Mouse (Mus musculus): ENCODE results near the gene Rmnd1. TPM values are rescaled to one million over a fixed set of nuclear protein-coding genes. Genes with fewer than 3 reads are reported as not detected.

Gene Rmnd1
- total RNA-seq, 4 experiments from 2014 or later, result 62.1 to 76.7 (median 69.4) TPM

DNA sequence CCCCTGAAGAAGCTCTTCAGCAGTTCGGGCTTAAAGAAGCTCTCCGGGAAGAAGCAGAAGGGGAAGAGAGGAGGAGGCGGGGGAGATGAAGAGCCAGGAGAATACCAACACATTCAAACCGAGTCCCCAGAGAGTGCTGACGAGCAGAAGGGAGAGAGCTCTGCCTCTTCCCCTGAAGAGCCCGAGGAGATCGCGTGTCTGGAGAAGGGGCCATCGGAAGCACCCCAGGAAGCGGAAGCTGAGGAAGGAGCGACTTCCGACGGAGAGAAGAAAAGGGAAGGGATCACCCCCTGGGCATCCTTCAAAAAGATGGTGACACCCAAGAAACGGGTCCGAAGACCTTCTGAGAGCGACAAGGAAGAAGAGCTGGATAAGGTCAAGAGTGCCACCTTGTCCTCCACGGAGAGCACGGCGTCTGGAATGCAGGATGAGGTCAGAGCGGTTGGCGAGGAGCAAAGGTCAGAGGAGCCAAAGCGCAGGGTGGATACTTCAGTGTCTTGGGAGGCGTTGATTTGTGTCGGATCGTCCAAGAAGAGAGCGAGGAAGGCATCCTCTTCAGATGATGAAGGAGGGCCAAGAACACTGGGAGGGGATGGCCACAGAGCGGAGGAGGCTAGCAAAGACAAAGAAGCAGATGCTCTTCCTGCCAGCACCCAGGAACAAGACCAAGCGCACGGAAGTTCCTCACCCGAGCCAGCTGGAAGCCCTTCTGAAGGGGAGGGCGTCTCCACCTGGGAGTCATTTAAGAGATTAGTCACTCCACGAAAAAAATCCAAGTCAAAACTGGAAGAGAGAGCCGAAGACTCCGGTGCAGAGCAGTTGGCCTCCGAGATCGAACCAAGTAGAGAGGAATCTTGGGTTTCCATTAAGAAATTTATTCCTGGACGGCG is 77.6 kb downstream of the Rmnd1 start:
- DNase-seq (ENCODE audit: low spot score), result no peak

Other genes starting within 250 kb of the Rmnd1 start
- gene Akap12, start 166.0 kb downstream of the Rmnd1 start, total RNA-seq (2022), result 10 to 100 TPM; 18.1 to 24.4 (median 23.3) TPM
- 1 to 10 TPM; 5.4 to 6.9 (median 5.7) TPM for gene Zbtb2, start 44.3 kb downstream of the Rmnd1 start, total RNA-seq (2022)
- 10 to 100 TPM in 1 of 4 experiments, 1 to 10 TPM in 3; 7.8 to 11.7 (median 9.1) TPM for gene Armt1, start 79 bp upstream of the Rmnd1 start, total RNA-seq (2022)
- under 1 TPM; 0.16 to 0.34 (median 0.23) TPM for gene Ccdc170, start 50.1 kb upstream of the Rmnd1 start, total RNA-seq (2022)
- gene Esr1, start 179.2 kb upstream of the Rmnd1 start, total RNA-seq (2022), result 1 to 10 TPM in 3 of 4 experiments, under 1 TPM in 1; 0.90 to 1.1 (median 1.0) TPM